Mouse (Mus musculus) urinary bladder, adult 2 months (tissue): ENCODE measurements around the gene Lamp1. TPM values are rescaled to one million over a fixed set of nuclear protein-coding genes. Genes with fewer than 3 reads are reported as not detected.
"Not testable (repeated sequence)": the region's sequence is repeated elsewhere in the genome, so short reads cannot be mapped to it uniquely, and the experiment has no call there.

Experiments used
- DNase-seq: peaks from one replicate; pipeline ENCODE4 v3.0.0; 2022; ENCODE audit warnings: low spot score
- polyA plus RNA-seq: library from polyadenylated mRNA; depleted of rRNA; stranded (reverse); fragments of >200 nt; gene quantifications from 2 replicates; pipeline ENCODE4 v1.2.3, GENCODE M21; 2012; rRNA removed

The Lamp1 gene
- 555 and 563 TPM in 2 replicates for polyA plus RNA-seq

DNA sequence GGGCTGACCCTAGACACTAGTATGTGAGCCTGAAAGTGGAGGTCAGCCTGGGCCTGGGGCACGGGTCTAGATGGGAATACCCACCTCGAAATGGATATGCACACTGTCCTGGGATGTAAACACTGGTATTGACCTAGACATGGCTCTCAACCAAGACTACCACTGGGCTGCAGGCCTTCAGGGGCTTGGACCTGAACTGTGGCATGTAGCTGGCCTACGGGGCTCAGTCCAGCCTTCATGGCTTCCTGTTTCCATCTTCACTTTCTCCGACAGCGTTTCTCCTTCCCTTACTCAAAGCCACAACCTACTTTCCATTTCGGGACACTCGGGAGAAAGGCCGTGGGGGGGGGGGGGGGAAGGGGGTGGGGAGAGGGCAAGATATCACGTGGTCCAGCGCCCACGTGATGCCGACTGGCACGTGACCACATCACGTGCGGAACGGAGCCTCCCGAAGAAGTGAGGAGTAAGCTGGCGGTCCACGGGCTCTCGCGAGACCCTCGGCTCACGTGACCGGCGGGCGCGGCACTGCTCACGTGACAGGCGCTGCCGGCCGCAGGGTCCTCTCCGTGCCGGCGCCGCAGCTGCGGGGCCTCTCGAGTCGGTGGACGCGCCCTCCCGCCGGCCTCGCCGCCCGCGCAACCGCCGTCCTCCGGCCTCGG, at the start of gene Lamp1:
TSS of gene Lamp1 (plus strand) at position 444 of the 659 bp plus-strand sequence.
- DNase-seq: peak; percentile 100

DNA sequence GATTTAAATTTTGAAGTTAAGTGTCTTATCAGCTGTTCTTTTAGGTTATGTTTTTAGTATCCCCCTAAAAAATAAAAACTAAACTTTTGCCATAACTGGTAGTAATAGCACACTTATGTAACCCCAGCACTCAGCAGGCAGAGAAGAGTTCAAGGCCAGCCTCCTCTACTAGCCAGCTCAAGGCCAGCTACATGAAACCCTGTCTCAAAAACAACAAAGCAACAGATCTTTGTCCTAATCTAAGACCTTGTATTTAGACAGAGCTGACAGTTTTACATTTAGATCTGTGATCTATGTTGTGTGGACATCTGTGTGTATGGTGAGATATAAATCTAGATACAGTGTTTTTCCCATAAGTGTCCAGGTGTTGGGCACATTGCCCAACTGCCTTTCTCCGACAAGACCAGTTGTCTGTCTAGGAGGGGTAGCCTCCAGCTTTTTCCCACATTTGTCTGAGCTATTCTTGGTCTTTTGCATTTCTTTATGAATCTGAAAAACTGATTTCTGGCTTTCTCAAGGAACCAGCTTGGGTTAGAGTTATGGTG, 49.5 kb upstream of the Lamp1 start:
- DNase-seq: no peak

DNA sequence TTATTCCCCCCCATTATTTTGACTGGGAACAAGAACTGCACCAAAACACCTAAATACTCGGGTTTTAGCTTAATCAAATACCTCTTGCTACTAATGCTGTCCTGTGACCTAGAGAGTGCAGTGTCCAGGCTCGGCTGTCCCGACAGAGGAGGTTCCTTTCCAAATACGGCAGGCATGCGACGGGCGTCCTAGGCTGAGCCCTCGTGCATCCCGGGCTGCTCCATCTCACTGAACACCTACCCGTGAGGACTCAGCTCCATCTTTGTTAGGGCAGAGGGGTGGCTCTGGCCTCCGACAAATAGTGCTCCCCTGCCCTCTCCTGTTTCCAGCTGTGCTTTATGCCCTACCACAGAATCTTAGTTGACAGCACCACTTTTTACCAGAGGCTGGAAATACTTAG, 47.0 kb upstream of the Lamp1 start:
- DNase-seq: no peak

DNA sequence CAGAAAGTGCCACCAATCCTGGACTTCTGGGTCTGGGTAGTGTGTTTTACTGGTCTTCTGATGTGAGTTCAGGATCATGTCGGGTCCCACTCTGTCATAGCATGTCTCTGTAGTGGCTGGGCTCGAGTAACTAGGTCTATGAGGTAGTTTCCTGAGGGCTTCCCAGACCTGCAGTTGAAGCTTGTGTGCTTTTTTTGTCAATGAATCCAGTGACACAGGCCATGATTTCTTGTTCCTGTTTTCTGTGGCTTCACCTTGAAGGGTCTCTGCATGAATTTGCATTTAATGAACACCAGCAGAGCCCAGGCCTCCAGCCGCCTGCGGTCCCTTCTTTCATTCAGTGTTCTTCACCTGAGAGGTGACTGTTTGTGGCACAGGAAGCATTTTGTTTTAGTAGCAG, 45.7 kb upstream of the Lamp1 start:
- DNase-seq: no peak

DNA sequence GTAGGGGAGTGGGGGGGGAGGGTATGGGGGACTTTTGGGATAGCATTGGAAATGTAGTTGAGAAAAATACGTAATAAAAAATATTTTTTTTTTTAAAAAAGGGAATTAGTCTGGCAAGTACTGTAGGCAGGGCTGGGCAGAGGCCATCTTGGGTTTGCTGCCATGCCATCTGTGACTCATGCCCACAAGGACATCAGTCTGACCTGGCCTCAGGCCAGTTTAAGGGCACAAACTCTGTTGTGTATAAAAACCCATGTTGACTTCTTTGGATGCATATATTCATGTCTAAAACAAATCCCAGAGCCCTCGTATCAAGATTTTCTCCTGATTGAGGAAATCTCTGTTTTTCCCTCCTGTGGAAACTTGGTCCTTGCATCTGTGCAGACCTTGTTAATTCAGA, 41.9 kb upstream of the Lamp1 start:
- DNase-seq: no peak

DNA sequence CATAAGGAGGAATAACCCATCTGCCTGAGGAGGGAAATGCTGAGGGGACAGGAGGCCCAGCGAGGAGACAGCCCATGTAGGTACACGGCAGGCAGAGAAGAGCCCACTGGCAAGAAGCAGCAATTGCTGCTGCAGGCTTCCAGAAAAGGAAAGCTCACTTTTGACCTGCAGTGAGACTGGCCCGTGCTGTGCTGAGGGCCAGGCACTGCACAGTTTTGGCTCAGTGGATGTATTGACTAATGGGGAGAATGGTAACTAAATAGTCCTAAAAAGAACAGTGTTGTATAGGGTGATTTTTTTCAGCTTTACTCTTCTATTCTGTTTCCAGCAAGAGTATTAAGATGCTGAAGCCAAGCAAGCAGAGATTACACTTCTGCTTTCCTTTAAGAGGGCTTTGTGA, 40.4 kb upstream of the Lamp1 start:
- DNase-seq: no peak

DNA sequence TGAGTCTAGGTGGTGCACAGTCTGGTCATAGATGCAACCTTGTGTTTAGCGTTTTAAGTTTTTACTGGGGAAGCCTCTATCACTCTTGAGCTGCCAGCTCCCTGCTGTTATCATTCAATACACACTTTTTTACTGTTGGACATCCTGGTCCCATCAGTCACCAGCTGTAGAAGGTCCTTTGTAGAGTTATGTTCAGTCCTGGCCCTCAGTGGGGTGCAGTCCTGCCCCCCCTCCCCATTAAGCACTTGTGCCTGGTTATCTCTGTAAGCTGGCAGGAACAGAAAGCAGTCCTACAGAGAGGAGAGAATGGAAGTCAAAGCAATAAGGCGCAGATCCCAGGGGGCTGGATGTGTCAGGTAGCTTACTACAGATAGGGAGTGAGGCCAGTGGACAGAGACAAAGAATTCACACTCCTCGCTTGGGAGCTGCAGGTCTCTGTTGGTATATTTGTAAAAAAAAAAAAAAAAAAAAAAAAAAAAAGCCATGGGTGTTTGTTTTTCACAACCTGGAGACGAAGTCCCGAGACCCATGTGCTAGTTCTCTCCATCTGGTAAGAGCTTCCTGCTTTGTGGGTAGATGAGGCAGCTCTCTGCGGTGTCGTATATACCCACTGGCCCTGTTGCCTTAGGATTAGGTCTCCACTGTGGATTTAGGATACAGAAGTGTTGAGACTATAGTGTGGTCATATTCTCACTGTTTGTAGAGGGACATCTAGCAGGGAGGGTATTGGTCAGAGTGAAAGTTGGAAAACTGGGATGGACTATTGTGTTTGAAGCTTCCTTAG, 37.9 kb upstream of the Lamp1 start:
- DNase-seq: no peak

DNA sequence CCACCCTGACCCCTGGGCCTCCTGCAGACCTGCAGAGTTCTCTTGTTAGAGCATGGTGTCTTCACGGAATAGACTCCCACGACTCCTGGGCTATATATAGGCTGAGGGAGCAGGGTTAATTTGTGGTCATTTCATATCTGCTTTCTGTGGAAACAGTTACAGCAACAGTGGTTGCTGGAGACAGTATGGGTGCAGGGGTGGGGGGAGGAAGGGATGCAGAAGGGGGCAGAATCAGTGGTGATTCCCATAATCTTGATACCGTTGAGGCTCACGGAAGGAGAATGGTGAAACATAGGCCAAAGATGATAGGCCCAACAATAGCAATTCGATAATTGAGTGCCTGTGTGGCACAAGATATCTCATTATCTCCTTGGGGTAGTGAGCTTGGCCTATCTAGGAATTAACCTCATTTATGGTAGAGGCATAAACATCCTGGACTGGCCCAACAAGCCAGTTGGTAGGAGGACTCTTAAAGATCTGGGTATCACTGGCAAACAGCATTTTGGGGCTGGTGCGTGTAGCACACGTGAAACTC, 36.0 kb upstream of the Lamp1 start:
- no peak for DNase-seq

DNA sequence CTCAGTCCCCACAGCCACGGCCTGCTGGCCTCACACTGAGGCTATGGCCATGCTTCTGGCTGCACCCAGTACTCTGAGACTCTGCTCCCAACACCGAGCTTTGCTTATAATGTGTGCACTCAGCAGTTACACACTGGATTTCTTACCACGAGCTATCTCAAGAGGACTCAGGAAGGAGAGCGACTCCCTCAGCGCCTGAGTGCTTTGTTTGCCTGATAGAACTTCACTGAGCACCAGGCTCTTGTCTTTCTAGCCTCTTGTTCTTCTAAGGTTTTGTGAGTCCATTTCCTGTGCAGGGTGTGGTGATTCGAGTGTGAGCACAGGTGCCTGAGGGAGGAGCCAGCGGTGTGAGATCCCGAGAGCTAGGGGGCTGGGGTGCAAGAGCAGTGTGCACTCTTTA, 34.1 kb upstream of the Lamp1 start:
- no peak for DNase-seq

DNA sequence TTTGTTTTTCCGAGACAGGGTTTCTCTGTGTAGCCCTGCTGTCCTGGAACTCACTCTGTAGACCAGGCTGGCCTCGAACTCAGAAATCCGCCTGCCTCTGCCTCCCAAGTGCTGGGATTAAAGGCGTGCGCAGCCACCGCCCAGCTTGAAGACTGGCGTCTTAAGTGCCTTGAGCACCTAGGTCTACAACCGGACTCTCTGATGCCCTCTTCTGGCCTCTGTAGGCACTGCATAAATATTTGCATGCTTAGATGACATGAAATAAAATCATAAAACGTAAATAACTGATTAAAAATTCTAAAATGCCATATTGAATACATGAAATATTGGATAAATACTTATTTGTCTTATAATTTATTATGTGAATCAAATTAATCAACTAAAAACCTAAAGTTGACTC, 26.7 kb upstream of the Lamp1 start:
- DNase-seq: not testable (repeated sequence)

DNA sequence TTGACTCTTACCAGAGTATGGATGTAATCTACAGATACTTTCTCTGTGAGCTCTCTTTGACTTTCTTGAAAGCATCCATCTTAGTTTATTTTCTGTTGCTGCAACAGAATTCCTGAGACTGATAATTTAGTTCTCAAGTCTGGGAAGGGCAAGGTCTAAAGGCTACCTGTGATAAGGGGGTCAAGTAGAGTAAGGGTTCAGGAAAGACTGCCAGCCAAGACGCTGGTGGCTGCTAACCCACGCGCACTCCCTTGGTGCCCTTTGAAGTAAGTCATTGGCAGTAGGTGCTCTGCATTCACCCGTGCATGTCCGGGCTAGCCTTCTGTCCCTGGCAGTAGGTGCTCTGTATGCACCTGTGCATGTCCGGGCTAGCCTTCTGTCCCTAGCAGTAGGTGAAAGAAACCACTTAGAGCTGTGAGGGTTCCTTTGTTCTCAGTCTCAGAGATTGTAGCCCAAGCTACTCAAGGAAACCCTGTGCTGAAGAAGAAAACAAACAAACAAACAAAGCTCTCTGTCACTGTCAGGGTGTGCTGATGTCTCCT, 19.2 kb upstream of the Lamp1 start:
- no peak for DNase-seq

DNA sequence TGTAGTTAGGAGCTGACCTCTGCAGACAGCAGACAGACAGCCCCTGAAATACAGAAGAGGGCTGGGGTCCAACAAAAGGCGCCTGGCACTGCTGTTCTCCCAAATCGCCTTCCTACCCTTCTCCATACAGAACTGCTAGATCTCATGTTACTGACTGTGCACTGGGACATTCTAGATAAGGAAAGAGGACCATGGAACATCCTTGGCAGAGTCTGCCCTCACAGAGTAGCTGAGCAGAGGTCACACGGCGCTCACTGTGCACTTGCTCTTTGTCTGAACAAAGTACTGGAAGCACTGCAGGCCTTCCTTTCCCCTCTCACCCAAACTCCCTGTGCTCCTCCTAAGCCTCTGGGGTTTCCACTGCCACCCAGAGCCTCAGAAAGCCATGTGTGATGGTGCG, 17.3 kb upstream of the Lamp1 start:
- no peak for DNase-seq

DNA sequence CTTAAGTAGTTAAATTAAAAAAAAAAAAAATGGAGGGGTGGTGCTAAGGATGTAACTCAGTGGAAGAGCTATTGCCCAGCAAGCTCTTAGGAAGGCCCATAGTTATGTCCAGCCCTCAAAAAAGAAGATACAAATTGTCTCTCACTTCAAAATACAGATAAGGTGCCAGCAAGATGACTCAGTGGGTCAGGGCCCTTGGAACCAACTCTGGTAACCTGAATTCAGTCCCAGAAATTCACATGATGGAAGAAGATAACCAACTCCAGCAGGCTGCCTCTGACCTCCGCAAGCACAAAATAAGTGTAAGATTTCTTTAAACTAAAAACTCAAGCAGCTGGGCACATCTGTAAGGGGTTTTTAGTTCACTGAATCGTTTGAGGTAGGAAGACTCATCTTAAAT, 10.5 kb upstream of the Lamp1 start:
- no peak for DNase-seq

DNA sequence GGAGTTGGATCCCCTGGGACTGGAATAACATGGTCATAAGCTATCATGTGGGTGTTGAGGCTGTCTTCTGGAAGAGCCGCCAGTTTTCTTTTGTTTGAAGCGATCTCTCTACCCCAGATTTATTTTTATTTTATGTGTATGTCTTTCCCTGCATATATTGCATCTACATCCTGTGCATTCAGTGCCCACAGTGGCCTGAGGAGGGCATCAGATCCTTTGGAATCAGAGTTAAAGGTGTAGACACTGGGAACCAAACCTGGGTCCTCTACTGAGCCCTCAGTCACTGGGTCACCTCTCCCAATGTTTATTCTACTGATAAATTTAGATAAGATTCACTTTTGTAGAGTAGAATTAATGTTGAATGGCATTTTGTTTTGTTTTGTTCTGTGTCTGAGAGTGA, 9.7 kb upstream of the Lamp1 start:
- DNase-seq: no peak

DNA sequence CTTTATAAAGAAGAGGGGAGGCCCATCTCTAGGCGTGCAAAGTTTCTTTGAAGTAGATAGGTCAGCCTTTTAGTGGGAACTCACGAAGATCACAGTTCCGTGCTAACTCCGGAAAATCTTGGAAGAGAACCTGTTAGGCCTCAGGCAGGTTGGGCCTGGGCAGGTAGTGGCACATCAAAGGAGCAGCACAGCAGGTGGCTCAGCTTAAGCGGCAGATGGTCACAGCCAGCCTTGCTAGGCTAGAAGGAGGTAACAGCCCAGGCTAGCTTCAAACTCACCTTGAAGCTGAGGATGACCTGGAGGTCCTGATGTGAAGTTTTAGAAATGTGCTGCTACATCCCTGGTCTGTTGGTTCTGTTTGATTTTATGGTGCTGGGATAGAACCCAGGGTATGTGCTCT, 9.1 kb upstream of the Lamp1 start:
- DNase-seq: no peak

DNA sequence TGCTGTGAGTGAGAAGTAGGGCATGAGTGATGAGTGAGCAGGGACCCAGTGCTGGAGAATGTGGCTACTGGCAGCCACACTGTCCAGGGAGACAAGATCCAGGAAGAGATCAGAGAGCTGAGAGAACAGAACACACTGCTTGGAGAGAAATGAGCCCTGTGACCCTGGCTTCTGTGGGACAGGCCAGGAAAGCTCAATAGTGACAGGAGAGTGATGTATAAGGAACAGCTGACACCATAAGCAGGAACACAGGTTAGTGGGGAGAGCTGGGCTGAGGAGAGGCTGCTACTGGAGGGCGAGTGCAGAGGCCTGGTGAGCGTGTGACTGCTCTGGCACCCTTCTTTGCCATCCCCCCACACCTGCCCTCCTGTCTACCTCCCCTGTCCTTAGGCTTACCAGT, 8.0 kb upstream of the Lamp1 start:
- DNase-seq: no peak

DNA sequence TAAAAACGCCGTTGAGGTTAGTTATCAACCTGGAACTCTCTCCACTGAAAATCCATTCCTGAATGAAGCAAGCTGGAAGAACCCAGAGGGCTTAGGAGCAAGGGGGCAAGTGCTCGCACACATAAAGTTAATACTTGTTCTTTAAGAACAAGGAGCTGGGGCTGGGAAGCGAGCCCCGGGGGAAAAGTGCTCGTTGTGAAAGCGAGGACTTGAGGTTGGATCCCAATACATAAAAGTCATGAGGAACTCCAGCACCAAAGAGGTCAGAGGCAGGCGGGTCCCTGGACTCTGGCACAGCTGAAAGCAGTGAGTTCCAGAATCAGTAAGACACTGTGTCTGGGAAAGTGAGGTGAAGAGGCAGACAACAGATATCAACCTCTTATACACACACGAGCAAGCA, 4.9 kb upstream of the Lamp1 start:
- no peak for DNase-seq

DNA sequence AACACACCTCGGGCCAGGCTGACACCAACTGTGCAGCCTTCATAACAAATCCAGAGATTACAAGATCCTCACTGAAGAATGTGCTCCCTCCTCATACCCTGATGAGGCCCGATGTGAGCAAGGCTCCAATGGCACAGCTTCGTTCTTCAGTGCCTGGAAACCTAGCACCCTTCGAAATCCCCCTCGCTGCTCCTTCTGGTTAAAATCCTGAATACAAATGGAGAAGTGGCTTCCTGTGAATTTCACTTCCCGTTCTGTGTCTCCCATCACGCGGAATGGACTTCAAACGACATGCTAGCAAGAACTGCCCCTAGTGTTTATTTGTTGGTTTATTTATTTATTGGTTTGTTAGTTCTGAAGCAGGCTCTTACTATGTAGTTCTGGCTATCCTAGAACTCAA, 3.6 kb upstream of the Lamp1 start:
- DNase-seq: no peak

DNA sequence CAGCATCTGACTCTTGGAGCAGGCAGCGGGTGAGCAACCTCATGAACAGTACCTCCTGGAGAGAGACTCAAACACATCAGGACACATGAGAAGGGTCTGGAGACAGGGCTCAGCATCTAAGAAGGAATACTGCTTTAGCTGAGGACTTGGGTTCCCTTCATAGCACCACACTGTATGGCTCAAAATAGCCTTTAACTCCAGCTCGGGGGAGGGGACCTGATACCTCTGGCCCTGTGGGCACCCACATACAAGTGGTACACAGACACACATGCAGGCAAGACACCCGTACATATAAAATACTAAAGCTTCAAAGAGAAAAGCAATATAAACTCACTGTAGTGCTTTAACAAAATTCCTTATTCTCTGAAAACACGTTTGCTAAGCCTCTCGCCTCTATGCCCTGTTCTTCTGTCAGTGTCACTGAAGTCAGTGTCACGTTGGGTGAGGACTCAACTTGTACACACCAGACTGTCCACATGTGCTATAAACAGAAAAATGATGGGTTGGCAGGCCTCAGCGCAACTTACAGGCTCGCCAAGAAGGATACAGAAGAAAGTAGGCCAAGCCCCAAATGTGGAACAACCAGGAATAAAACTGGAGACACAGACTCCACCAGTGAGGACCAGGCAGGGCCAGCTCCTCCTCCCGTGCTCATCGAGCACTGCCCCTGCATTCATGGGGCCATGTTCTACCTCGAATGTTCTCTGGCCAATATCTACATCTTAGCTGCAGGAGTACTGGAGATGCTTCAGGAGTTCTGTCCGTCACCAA, 2.4 kb upstream of the Lamp1 start:
- no peak for DNase-seq

DNA sequence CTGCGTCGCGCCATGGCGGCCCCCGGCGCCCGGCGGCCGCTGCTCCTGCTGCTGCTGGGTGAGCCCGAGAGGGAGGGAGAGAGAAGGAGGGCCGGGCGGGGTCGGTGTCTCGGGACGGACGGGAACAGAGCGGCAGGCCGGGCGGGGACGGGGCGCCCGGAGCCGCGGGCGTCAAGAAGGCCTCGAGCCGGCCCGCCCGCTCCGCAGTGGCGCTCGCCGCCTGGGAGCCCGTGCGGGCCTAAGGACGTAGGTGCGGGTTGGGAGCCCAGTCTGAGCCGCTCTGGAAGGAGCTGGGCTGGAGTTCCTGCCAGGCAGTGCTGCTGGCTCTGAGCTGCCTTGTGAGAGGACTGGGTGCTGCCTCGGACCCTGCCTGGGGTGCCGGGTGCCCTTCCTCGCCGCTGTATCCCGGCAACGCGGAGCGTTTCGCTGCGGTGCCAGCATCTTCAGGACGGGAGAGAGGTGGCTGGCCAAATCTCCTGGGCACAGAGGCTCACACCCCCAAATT, 468 bp downstream of the Lamp1 start:
- no peak for DNase-seq

DNA sequence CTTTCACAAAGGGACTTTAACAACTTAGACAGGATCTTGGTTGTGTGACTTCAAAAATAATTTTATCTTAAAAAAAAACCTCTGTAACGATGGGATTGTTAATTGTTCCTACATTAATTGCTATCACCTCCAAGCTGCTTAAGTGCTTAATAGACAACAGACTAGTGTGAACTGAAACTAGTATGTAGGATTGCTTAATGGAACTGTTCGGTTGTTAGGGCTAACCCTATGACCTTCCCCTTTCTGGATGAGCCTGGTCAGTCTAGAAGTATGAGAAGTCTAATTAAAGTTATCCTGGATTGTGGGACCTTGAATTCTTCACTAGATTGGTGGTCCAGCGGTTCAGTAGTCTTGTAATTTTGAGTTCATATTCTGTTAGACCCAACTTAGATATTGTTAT, 1.7 kb downstream of the Lamp1 start:
- DNase-seq: no peak

DNA sequence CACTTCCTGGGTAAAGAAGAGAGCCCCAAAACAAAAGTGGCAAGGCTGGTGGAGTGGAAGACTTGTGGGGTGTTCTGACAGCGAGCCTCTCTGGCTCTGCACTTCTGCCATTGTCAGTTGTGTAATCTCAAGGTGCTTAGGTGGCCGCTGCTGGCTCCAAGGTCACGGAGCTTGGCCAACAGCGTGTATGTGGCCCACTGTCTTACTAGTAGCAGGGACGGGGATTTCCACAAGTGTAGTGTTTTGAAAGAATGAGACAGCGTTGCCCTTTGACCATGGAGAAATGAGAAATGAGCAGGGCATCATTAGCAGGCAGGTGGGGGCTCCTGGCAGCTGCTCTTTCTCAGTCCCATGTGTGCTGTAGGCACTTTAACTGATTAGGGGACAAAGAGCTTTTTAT, 3.1 kb downstream of the Lamp1 start:
- DNase-seq: no peak
